Mouse (Mus musculus): ENCODE results near the gene Pard3b. TPM values are rescaled to one million over a fixed set of nuclear protein-coding genes. Genes with fewer than 3 reads are reported as not detected.

Pard3b gene
- polyA plus RNA-seq, 2 experiments, result 0.44 to 1.4 TPM

- DNase-seq (ENCODE audit: low read depth in 3 of 3, low spot score in 3 of 3), result no peak
These were observed 329.2 kb downstream of the Pard3b start for GRCm38 (mm10) chr1:61967807-61968206.

GRCm38 (mm10) chr1:61997711-61998110 is 359.1 kb downstream of the Pard3b start:
- no peaks in the 10 kb centered on the region for H3K36me3 ChIP-seq (replicated peaks; ENCODE audit: control insufficient read depth, insufficient read depth, low read depth)
- H3K4me3 ChIP-seq (ENCODE audit: insufficient read depth in 1 of 2, low read depth in 2 of 2, low read length in 2 of 2), result no peak overlapping the region
- DNase-seq (ENCODE audit: low read depth in 3 of 3, low spot score in 3 of 3) (no peak), ATAC-seq (ENCODE audit: insufficient read depth) (no peak)
- WGBS (ENCODE audit: insufficient replicate concordance), result 48% methylated on average over 3 of the region's 3 CpGs
- no peak overlapping the region for H3K27ac ChIP-seq
- H3K9me3 ChIP-seq (ENCODE audit: control insufficient read depth, low read length), result no peaks in the 10 kb centered on the region
- TF ChIP-seq EP300 (IDR thresholded peaks at IDR 0.05; ENCODE audit: low read depth) (no peak), CTCF (IDR thresholded peaks at IDR 0.05; ENCODE audit: low read depth) (no peak)
- H3K27me3 ChIP-seq (ENCODE audit: control insufficient read depth, insufficient read depth, low read length), result no peaks in the 10 kb centered on the region
- no peak overlapping the region for H3K4me2 ChIP-seq (ENCODE audit: low read depth)
- H3K9ac ChIP-seq (replicated peaks), result no peak overlapping the region
- H3K4me1 ChIP-seq (replicated peaks; ENCODE audit: control insufficient read depth in 2 of 2, insufficient read depth in 2 of 2, low read length in 1 of 2), result no peaks in the 10 kb centered on the region

More at GRCm38 (mm10) chr1:61967807-61968206, 329.2 kb downstream of the Pard3b start:
- 64% methylated on average over 4 of the region's 4 CpGs for WGBS (ENCODE audit: insufficient replicate concordance)
- no peak for ATAC-seq (ENCODE audit: insufficient read depth)
- no peaks in the 10 kb centered on the region for H3K36me3 ChIP-seq (replicated peaks; ENCODE audit: control insufficient read depth, insufficient read depth, low read depth)
- no peak overlapping the region for H3K9ac ChIP-seq (replicated peaks)
- no peak overlapping the region for H3K4me2 ChIP-seq (ENCODE audit: low read depth)
- TF ChIP-seq CTCF (IDR thresholded peaks at IDR 0.05; ENCODE audit: low read depth), result no peak
- TF ChIP-seq EP300 (IDR thresholded peaks at IDR 0.05; ENCODE audit: low read depth), result no peak
- no peaks in the 10 kb centered on the region for H3K27me3 ChIP-seq (ENCODE audit: control insufficient read depth, insufficient read depth, low read length)
- H3K4me3 ChIP-seq (ENCODE audit: insufficient read depth in 1 of 2, low read depth in 2 of 2, low read length in 2 of 2), result no peak overlapping the region
- H3K4me1 ChIP-seq (replicated peaks; ENCODE audit: control insufficient read depth in 2 of 2, insufficient read depth in 2 of 2, low read length in 1 of 2), result no peaks in the 10 kb centered on the region
- no peaks in the 10 kb centered on the region for H3K9me3 ChIP-seq (ENCODE audit: control insufficient read depth, low read length)
- no peak overlapping the region for H3K27ac ChIP-seq

GRCm38 (mm10) chr1:62008811-62009210 is 370.2 kb downstream of the Pard3b start:
- TF ChIP-seq CTCF (IDR thresholded peaks at IDR 0.05; ENCODE audit: low read depth), result no peak
- TF ChIP-seq EP300 (IDR thresholded peaks at IDR 0.05; ENCODE audit: low read depth), result no peak
- ATAC-seq (ENCODE audit: insufficient read depth), result no peak
- WGBS (ENCODE audit: insufficient replicate concordance), result 72% methylated on average over 2 of the region's 2 CpGs

DNA sequence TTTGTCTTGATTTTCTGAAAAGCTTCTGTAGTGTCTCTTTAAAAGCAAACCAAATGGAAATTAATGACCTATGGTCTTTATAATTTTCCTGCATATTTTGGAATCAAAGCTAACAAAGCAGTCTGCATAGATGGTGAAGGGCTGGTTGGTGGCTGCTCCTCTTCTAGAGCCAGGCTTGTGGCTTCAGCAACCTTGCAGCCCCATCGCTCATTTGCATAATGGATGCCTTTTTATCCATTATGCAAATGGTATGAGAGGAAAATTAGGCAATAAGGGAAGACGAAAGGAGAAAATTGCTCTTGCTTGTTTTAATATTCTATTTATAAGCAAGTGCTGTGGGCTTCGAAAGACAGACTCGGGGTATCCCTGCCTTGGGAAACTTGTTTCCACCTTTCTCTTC is 373.1 kb downstream of the Pard3b start:
- H3K4me2 ChIP-seq (ENCODE audit: low read depth), result no peak overlapping the region
- no peaks in the 10 kb centered on the region for H3K4me1 ChIP-seq (replicated peaks; ENCODE audit: control insufficient read depth in 2 of 2, insufficient read depth in 2 of 2, low read length in 1 of 2)
- DNase-seq (ENCODE audit: low read depth in 3 of 3, low spot score in 3 of 3), result no peak
- H3K36me3 ChIP-seq (replicated peaks; ENCODE audit: control insufficient read depth, insufficient read depth, low read depth), result no peaks in the 10 kb centered on the region
- H3K9me3 ChIP-seq (ENCODE audit: control insufficient read depth, low read length), result no peaks in the 10 kb centered on the region
- WGBS (ENCODE audit: insufficient replicate concordance), result 77% methylated on average over 4 of the region's 4 CpGs
- H3K9ac ChIP-seq (replicated peaks), result no peak overlapping the region
- no peak for TF ChIP-seq CTCF (IDR thresholded peaks at IDR 0.05; ENCODE audit: low read depth)
- TF ChIP-seq EP300 (IDR thresholded peaks at IDR 0.05; ENCODE audit: low read depth), result no peak
- no peaks in the 10 kb centered on the region for H3K27me3 ChIP-seq (ENCODE audit: control insufficient read depth, insufficient read depth, low read length)
- no peak for ATAC-seq (ENCODE audit: insufficient read depth)
- H3K27ac ChIP-seq, result no peak overlapping the region
- H3K4me3 ChIP-seq (ENCODE audit: insufficient read depth in 1 of 2, low read depth in 2 of 2, low read length in 2 of 2), result no peak overlapping the region

More at GRCm38 (mm10) chr1:62008811-62009210, 370.2 kb downstream of the Pard3b start:
- no peak overlapping the region for H3K27ac ChIP-seq
- no peak overlapping the region for H3K4me3 ChIP-seq (ENCODE audit: insufficient read depth in 1 of 2, low read depth in 2 of 2, low read length in 2 of 2)
- no peak overlapping the region for H3K9ac ChIP-seq (replicated peaks)
- H3K4me1 ChIP-seq (replicated peaks; ENCODE audit: control insufficient read depth in 2 of 2, insufficient read depth in 2 of 2, low read length in 1 of 2), result no peaks in the 10 kb centered on the region
- H3K27me3 ChIP-seq (ENCODE audit: control insufficient read depth, insufficient read depth, low read length), result no peaks in the 10 kb centered on the region
- no peaks in the 10 kb centered on the region for H3K36me3 ChIP-seq (replicated peaks; ENCODE audit: control insufficient read depth, insufficient read depth, low read depth)
- no peak overlapping the region for H3K4me2 ChIP-seq (ENCODE audit: low read depth)
- H3K9me3 ChIP-seq (ENCODE audit: control insufficient read depth, low read length), result no peaks in the 10 kb centered on the region
- DNase-seq (ENCODE audit: low read depth in 3 of 3, low spot score in 3 of 3), result no peak

GRCm38 (mm10) chr1:62016536-62017300 is 378.1 kb downstream of the Pard3b start:
- H3K27me3 ChIP-seq (ENCODE audit: control insufficient read depth, insufficient read depth, low read length), result no peaks in the 10 kb centered on the region
- H3K4me3 ChIP-seq (ENCODE audit: insufficient read depth in 1 of 2, low read depth in 2 of 2, low read length in 2 of 2), result no peak overlapping the region
- TF ChIP-seq EP300 (IDR thresholded peaks at IDR 0.05; ENCODE audit: low read depth), result no peak
- TF ChIP-seq CTCF (IDR thresholded peaks at IDR 0.05; ENCODE audit: low read depth), result no peak
- 55% methylated on average over 5 of the region's 5 CpGs for WGBS (ENCODE audit: insufficient replicate concordance)
- ATAC-seq (ENCODE audit: insufficient read depth) (no peak), DNase-seq (ENCODE audit: low read depth in 3 of 3, low spot score in 3 of 3) (no peak)
- no peak overlapping the region for H3K27ac ChIP-seq
- no peaks in the 10 kb centered on the region for H3K36me3 ChIP-seq (replicated peaks; ENCODE audit: control insufficient read depth, insufficient read depth, low read depth)
- no peaks in the 10 kb centered on the region for H3K4me1 ChIP-seq (replicated peaks; ENCODE audit: control insufficient read depth in 2 of 2, insufficient read depth in 2 of 2, low read length in 1 of 2)
- H3K9me3 ChIP-seq (ENCODE audit: control insufficient read depth, low read length), result no peaks in the 10 kb centered on the region
- H3K9ac ChIP-seq (replicated peaks), result no peak overlapping the region
- H3K4me2 ChIP-seq (ENCODE audit: low read depth), result no peak overlapping the region
